Mouse (Mus musculus): Measurements from ENCODE around the gene Tmem273. TPM values are rescaled to one million over a fixed set of nuclear protein-coding genes. Genes with fewer than 3 reads are reported as not detected.

Gene Tmem273
- polyA plus RNA-seq, 1 experiment from 2014 or later = 0.53 TPM

- Histone ChIP-seq H3K4me2 (ENCODE audit: low read length) (no peak overlapping the region), H3K27ac (replicated peaks in 1 of 2; ENCODE audit: control insufficient read depth in 1 of 2, insufficient read depth in 1 of 2, low read depth in 2 of 2, low read length in 2 of 2) (no peak overlapping the region), H3K9me3 (ENCODE audit: control insufficient read depth, low read length) (no peaks in the 10 kb centered on the region), H3K4me3 (ENCODE audit: control insufficient read depth in 1 of 2, insufficient read depth in 1 of 2, low read depth in 1 of 2, low read length in 2 of 2) (no peak overlapping the region), H3K4me1 (ENCODE audit: control insufficient read depth in 2 of 2, insufficient read depth in 2 of 2, low read length in 2 of 2) (no peaks in the 10 kb centered on the region), H3K9ac (ENCODE audit: low read length) (no peak overlapping the region), H3K36me3 (ENCODE audit: control insufficient read depth, insufficient read depth, low read length) (no peaks in the 10 kb centered on the region), H3K27me3 (ENCODE audit: control insufficient read depth, insufficient read depth, low read length) (no peaks in the 10 kb centered on the region)
- 86% methylated on average over 4 of the region's 4 CpGs for WGBS
- ATAC-seq (ENCODE audit: insufficient number of reproducible peaks, insufficient read depth, low FRiP score, low read depth) = no peak
These were observed 13.7 kb upstream of the Tmem273 start for GRCm38 (mm10) chr14:32772085-32772484.

- no peak for ATAC-seq (ENCODE audit: insufficient number of reproducible peaks, insufficient read depth, low FRiP score, low read depth)
- 47% methylated on average over 3 of the region's 3 CpGs for WGBS
- no peaks in the 10 kb centered on the region for H3K36me3 ChIP-seq (ENCODE audit: control insufficient read depth, insufficient read depth, low read length)
These were observed 13.0 kb upstream of the Tmem273 start for GRCm38 (mm10) chr14:32772791-32773190.

GRCm38 (mm10) chr14:32773456-32773855 is 12.3 kb upstream of the Tmem273 start:
- no peaks in the 10 kb centered on the region for H3K27me3 ChIP-seq (ENCODE audit: control insufficient read depth, insufficient read depth, low read length)
- H3K9me3 ChIP-seq (ENCODE audit: control insufficient read depth, low read length) = no peaks in the 10 kb centered on the region
- 83% methylated on average over 3 of the region's 3 CpGs for WGBS
- no peak for ATAC-seq (ENCODE audit: insufficient number of reproducible peaks, insufficient read depth, low FRiP score, low read depth)
- H3K4me1 ChIP-seq (ENCODE audit: control insufficient read depth in 2 of 2, insufficient read depth in 2 of 2, low read length in 2 of 2) = no peaks in the 10 kb centered on the region
- H3K4me3 ChIP-seq (ENCODE audit: control insufficient read depth in 1 of 2, insufficient read depth in 1 of 2, low read depth in 1 of 2, low read length in 2 of 2) = no peak overlapping the region
- H3K36me3 ChIP-seq (ENCODE audit: control insufficient read depth, insufficient read depth, low read length) = no peaks in the 10 kb centered on the region
- H3K4me2 ChIP-seq (ENCODE audit: low read length) = no peak overlapping the region
- H3K27ac ChIP-seq (replicated peaks in 1 of 2; ENCODE audit: control insufficient read depth in 1 of 2, insufficient read depth in 1 of 2, low read depth in 2 of 2, low read length in 2 of 2) = no peak overlapping the region
- H3K9ac ChIP-seq (ENCODE audit: low read length) = no peak overlapping the region

More at GRCm38 (mm10) chr14:32772791-32773190, 13.0 kb upstream of the Tmem273 start:
- Histone ChIP-seq H3K9me3 (ENCODE audit: control insufficient read depth, low read length) (no peaks in the 10 kb centered on the region), H3K27ac (replicated peaks in 1 of 2; ENCODE audit: control insufficient read depth in 1 of 2, insufficient read depth in 1 of 2, low read depth in 2 of 2, low read length in 2 of 2) (no peak overlapping the region), H3K9ac (ENCODE audit: low read length) (no peak overlapping the region), H3K4me3 (ENCODE audit: control insufficient read depth in 1 of 2, insufficient read depth in 1 of 2, low read depth in 1 of 2, low read length in 2 of 2) (no peak overlapping the region), H3K4me1 (ENCODE audit: control insufficient read depth in 2 of 2, insufficient read depth in 2 of 2, low read length in 2 of 2) (no peaks in the 10 kb centered on the region), H3K4me2 (ENCODE audit: low read length) (no peak overlapping the region), H3K27me3 (ENCODE audit: control insufficient read depth, insufficient read depth, low read length) (no peaks in the 10 kb centered on the region)

GRCm38 (mm10) chr14:32776077-32776476 is 9.7 kb upstream of the Tmem273 start:
- WGBS = 90% methylated on average over 7 of the region's 7 CpGs
- H3K4me1 ChIP-seq (ENCODE audit: control insufficient read depth in 2 of 2, insufficient read depth in 2 of 2, low read length in 2 of 2) = no peaks in the 10 kb centered on the region

GRCm38 (mm10) chr14:32778362-32778761 is 7.4 kb upstream of the Tmem273 start:
- no peaks in the 10 kb centered on the region for H3K4me1 ChIP-seq (ENCODE audit: control insufficient read depth in 2 of 2, insufficient read depth in 2 of 2, low read length in 2 of 2)
- H3K27ac ChIP-seq (replicated peaks in 1 of 2; ENCODE audit: control insufficient read depth in 1 of 2, insufficient read depth in 1 of 2, low read depth in 2 of 2, low read length in 2 of 2) = no peak overlapping the region
- no peaks in the 10 kb centered on the region for H3K27me3 ChIP-seq (ENCODE audit: control insufficient read depth, insufficient read depth, low read length)
- H3K4me3 ChIP-seq (ENCODE audit: control insufficient read depth in 1 of 2, insufficient read depth in 1 of 2, low read depth in 1 of 2, low read length in 2 of 2) = no peak overlapping the region
- no peaks in the 10 kb centered on the region for H3K36me3 ChIP-seq (ENCODE audit: control insufficient read depth, insufficient read depth, low read length)
- H3K4me2 ChIP-seq (ENCODE audit: low read length) = no peak overlapping the region
- H3K9me3 ChIP-seq (ENCODE audit: control insufficient read depth, low read length) = no peaks in the 10 kb centered on the region
- 72% methylated on average over 3 of the region's 3 CpGs for WGBS
- no peak for ATAC-seq (ENCODE audit: insufficient number of reproducible peaks, insufficient read depth, low FRiP score, low read depth)
- H3K9ac ChIP-seq (ENCODE audit: low read length) = no peak overlapping the region

More at GRCm38 (mm10) chr14:32776077-32776476, 9.7 kb upstream of the Tmem273 start:
- no peak overlapping the region for H3K27ac ChIP-seq (replicated peaks in 1 of 2; ENCODE audit: control insufficient read depth in 1 of 2, insufficient read depth in 1 of 2, low read depth in 2 of 2, low read length in 2 of 2)
- no peaks in the 10 kb centered on the region for H3K27me3 ChIP-seq (ENCODE audit: control insufficient read depth, insufficient read depth, low read length)
- no peak overlapping the region for H3K9ac ChIP-seq (ENCODE audit: low read length)
- no peak overlapping the region for H3K4me2 ChIP-seq (ENCODE audit: low read length)
- no peaks in the 10 kb centered on the region for H3K36me3 ChIP-seq (ENCODE audit: control insufficient read depth, insufficient read depth, low read length)
- no peaks in the 10 kb centered on the region for H3K9me3 ChIP-seq (ENCODE audit: control insufficient read depth, low read length)
- no peak for ATAC-seq (ENCODE audit: insufficient number of reproducible peaks, insufficient read depth, low FRiP score, low read depth)
- no peak overlapping the region for H3K4me3 ChIP-seq (ENCODE audit: control insufficient read depth in 1 of 2, insufficient read depth in 1 of 2, low read depth in 1 of 2, low read length in 2 of 2)

GRCm38 (mm10) chr14:32782866-32783265 is 2.9 kb upstream of the Tmem273 start:
- no peak for ATAC-seq (ENCODE audit: insufficient number of reproducible peaks, insufficient read depth, low FRiP score, low read depth)
- Histone ChIP-seq H3K4me2 (ENCODE audit: low read length) (no peak overlapping the region), H3K4me3 (ENCODE audit: control insufficient read depth in 1 of 2, insufficient read depth in 1 of 2, low read depth in 1 of 2, low read length in 2 of 2) (no peak overlapping the region), H3K36me3 (ENCODE audit: control insufficient read depth, insufficient read depth, low read length) (no peaks in the 10 kb centered on the region), H3K4me1 (ENCODE audit: control insufficient read depth in 2 of 2, insufficient read depth in 2 of 2, low read length in 2 of 2) (peaks cover 6 to 13% of the 10 kb centered on the region in 2 experiments), H3K27me3 (ENCODE audit: control insufficient read depth, insufficient read depth, low read length) (no peaks in the 10 kb centered on the region), H3K9me3 (ENCODE audit: control insufficient read depth, low read length) (no peaks in the 10 kb centered on the region), H3K9ac (ENCODE audit: low read length) (no peak overlapping the region), H3K27ac (replicated peaks in 1 of 2; ENCODE audit: control insufficient read depth in 1 of 2, insufficient read depth in 1 of 2, low read depth in 2 of 2, low read length in 2 of 2) (no peak overlapping the region)
- WGBS = 91% methylated on average over 4 of the region's 4 CpGs

- Histone ChIP-seq H3K36me3 (ENCODE audit: control insufficient read depth, insufficient read depth, low read length) (no peaks in the 10 kb centered on the region), H3K27ac (replicated peaks in 1 of 2; ENCODE audit: control insufficient read depth in 1 of 2, insufficient read depth in 1 of 2, low read depth in 2 of 2, low read length in 2 of 2) (0 out of 4 replicates have a peak overlapping the region, but pooled peaks of 1 of the 2 experiments have one; percentile 10), H3K4me2 (ENCODE audit: low read length) (no peak overlapping the region), H3K27me3 (ENCODE audit: control insufficient read depth, insufficient read depth, low read length) (no peaks in the 10 kb centered on the region), H3K4me3 (ENCODE audit: control insufficient read depth in 1 of 2, insufficient read depth in 1 of 2, low read depth in 1 of 2, low read length in 2 of 2) (no peak overlapping the region), H3K9ac (ENCODE audit: low read length) (no peak overlapping the region), H3K9me3 (ENCODE audit: control insufficient read depth, low read length) (no peaks in the 10 kb centered on the region), H3K4me1 (ENCODE audit: control insufficient read depth in 2 of 2, insufficient read depth in 2 of 2, low read length in 2 of 2) (peaks cover 6 to 13% of the 10 kb centered on the region in 2 experiments)
- WGBS = 41% methylated on average over 12 of the region's 12 CpGs
- ATAC-seq (ENCODE audit: insufficient number of reproducible peaks, insufficient read depth, low FRiP score, low read depth) = no peak
These were observed 1.5 kb upstream of the Tmem273 start for GRCm38 (mm10) chr14:32784130-32784747.

- peaks cover 6 to 13% of the 10 kb centered on the region in 2 experiments for H3K4me1 ChIP-seq (ENCODE audit: control insufficient read depth in 2 of 2, insufficient read depth in 2 of 2, low read length in 2 of 2)
- H3K27me3 ChIP-seq (ENCODE audit: control insufficient read depth, insufficient read depth, low read length) = no peaks in the 10 kb centered on the region
- no peaks in the 10 kb centered on the region for H3K36me3 ChIP-seq (ENCODE audit: control insufficient read depth, insufficient read depth, low read length)
- ATAC-seq (ENCODE audit: insufficient number of reproducible peaks, insufficient read depth, low FRiP score, low read depth) = no peak
- WGBS = 84% methylated on average over 4 of the region's 4 CpGs
- H3K27ac ChIP-seq (replicated peaks in 1 of 2; ENCODE audit: control insufficient read depth in 1 of 2, insufficient read depth in 1 of 2, low read depth in 2 of 2, low read length in 2 of 2) = 0 out of 4 replicates have a peak overlapping the region, but pooled peaks of 1 of the 2 experiments have one; percentile 10
- no peaks in the 10 kb centered on the region for H3K9me3 ChIP-seq (ENCODE audit: control insufficient read depth, low read length)
- H3K9ac ChIP-seq (ENCODE audit: low read length) = no peak overlapping the region
- H3K4me2 ChIP-seq (ENCODE audit: low read length) = no peak overlapping the region
- no peak overlapping the region for H3K4me3 ChIP-seq (ENCODE audit: control insufficient read depth in 1 of 2, insufficient read depth in 1 of 2, low read depth in 1 of 2, low read length in 2 of 2)
These were observed 1.0 kb upstream of the Tmem273 start for GRCm38 (mm10) chr14:32784748-32785134.

All from heart, embryonic 14.5 days (tissue).